Mouse (Mus musculus): Measurements from ENCODE around the gene Capns1. TPM values are rescaled to one million over a fixed set of nuclear protein-coding genes. Genes with fewer than 3 reads are reported as not detected.

Capns1 gene
- polyA plus RNA-seq, 1 experiment from 2014 or later = 83.1 TPM

- no peaks in the 10 kb centered on the region for H3K4me1 ChIP-seq (ENCODE audit: control insufficient read depth, insufficient read depth, low read length)
- no peaks in the 10 kb centered on the region; the same call in 1 of the 2 replicates for H3K36me3 ChIP-seq (ENCODE audit: control insufficient read depth, insufficient read depth, low read length)
- H3K27me3 ChIP-seq (ENCODE audit: control insufficient read depth, insufficient read depth, low read length) = no peaks in the 10 kb centered on the region
- peak overlapping the region; percentile 90; the same call in 1 of the 2 replicates for H3K27ac ChIP-seq (ENCODE audit: low read depth, low read length)
- H3K9ac ChIP-seq (ENCODE audit: low read depth, low read length) = peak overlapping the region; percentile 73
- peaks cover 7% of the 10 kb centered on the region for H3K9me3 ChIP-seq (ENCODE audit: control insufficient read depth, low read length)
- peak; percentile 97 for ATAC-seq (ENCODE audit: low FRiP score, low TSS enrichment)
- H3K4me2 ChIP-seq (replicated peaks; ENCODE audit: low read depth, low read length) = peak overlapping the region; percentile 50
- WGBS = 4% methylated on average over 35 of the region's 35 CpGs
- H3K4me3 ChIP-seq (ENCODE audit: low read length) = peak overlapping the region; percentile 58
Observed at GRCm38 (mm10) chr7:30143555-30144209, 54.9 kb downstream of the Capns1 start.

DNA sequence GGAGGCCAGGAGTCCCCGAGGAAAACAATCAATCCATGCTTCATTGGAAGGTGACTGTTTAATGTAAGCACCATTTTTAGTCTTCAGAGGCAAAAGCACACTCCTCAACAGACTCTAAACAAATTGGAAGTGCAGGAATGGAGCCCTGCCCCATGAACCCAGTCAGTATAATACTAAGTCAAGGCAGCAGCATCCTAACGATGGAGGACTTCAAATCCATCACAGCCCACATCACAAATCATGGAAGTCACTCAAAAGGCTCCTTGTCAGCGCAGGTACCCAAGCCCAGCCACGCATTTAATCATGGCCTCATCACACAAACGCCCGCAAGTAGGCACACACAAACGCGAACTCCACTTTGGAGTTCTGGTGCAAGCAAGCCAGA is 55.4 kb downstream of the Capns1 start:
- Histone ChIP-seq H3K4me3 (ENCODE audit: low read length) (peak overlapping the region; percentile 58), H3K4me1 (ENCODE audit: control insufficient read depth, insufficient read depth, low read length) (no peaks in the 10 kb centered on the region), H3K36me3 (ENCODE audit: control insufficient read depth, insufficient read depth, low read length) (no peaks in the 10 kb centered on the region; the same call in 1 of the 2 replicates), H3K27ac (ENCODE audit: low read depth, low read length) (no peak overlapping the region; the same call in 1 of the 2 replicates), H3K9me3 (ENCODE audit: control insufficient read depth, low read length) (peaks cover 3% of the 10 kb centered on the region), H3K9ac (ENCODE audit: low read depth, low read length) (peak overlapping the region; percentile 73; the same call in 1 of the 2 replicates), H3K4me2 (replicated peaks; ENCODE audit: low read depth, low read length) (peak overlapping the region; percentile 50), H3K27me3 (ENCODE audit: control insufficient read depth, insufficient read depth, low read length) (no peaks in the 10 kb centered on the region)
- ATAC-seq (ENCODE audit: low FRiP score, low TSS enrichment) = no peak; the same call in 1 of the 2 replicates
- 11% methylated on average over 8 of the region's 8 CpGs for WGBS

Other genes with a start within 250 kb of the Capns1 start
- 7.2 and 11.0 TPM in 2 replicates for gene Zfp74, start 244.7 kb downstream of the Capns1 start, polyA plus RNA-seq (2014; fragmentation: Nextera tagmentation; extraction: Ambion mirVana)
- gene Zfp568, start 214.9 kb downstream of the Capns1 start, polyA plus RNA-seq (2014; fragmentation: Nextera tagmentation; extraction: Ambion mirVana) = 13.4 and 26.6 TPM in 2 replicates
- gene Zfp14, start 147.4 kb downstream of the Capns1 start, polyA plus RNA-seq (2014; fragmentation: Nextera tagmentation; extraction: Ambion mirVana) = 2.6 and 4.1 TPM in 2 replicates
- 3.5 and 5.7 TPM in 2 replicates for gene Zfp82, start 125.9 kb downstream of the Capns1 start, polyA plus RNA-seq (2014; fragmentation: Nextera tagmentation; extraction: Ambion mirVana)
- 0.58 and 1.9 TPM in 2 replicates for gene Gm26920, start 108.4 kb downstream of the Capns1 start, polyA plus RNA-seq (2014; fragmentation: Nextera tagmentation; extraction: Ambion mirVana)
- gene Zfp566, start 108.3 kb downstream of the Capns1 start, polyA plus RNA-seq (2014; fragmentation: Nextera tagmentation; extraction: Ambion mirVana) = 13.8 and 14.4 TPM in 2 replicates
- gene Zfp260, start 104.0 kb downstream of the Capns1 start, polyA plus RNA-seq (2014; fragmentation: Nextera tagmentation; extraction: Ambion mirVana) = 98.2 and 125 TPM in 2 replicates
- 5.2 and 6.1 TPM in 2 replicates for gene Zfp382, start 76.9 kb downstream of the Capns1 start, polyA plus RNA-seq (2014; fragmentation: Nextera tagmentation; extraction: Ambion mirVana)
- 20.2 and 23.0 TPM in 2 replicates for gene Zfp146, start 29.1 kb downstream of the Capns1 start, polyA plus RNA-seq (2014; fragmentation: Nextera tagmentation; extraction: Ambion mirVana)
- gene Cox7a1, start 14.7 kb downstream of the Capns1 start, polyA plus RNA-seq (2014; fragmentation: Nextera tagmentation; extraction: Ambion mirVana) = 4.5 TPM in 2 replicates
- gene Polr2i, start 33.1 kb upstream of the Capns1 start, polyA plus RNA-seq (2014; fragmentation: Nextera tagmentation; extraction: Ambion mirVana) = 173 and 268 TPM in 2 replicates
- gene Tbcb, start 33.5 kb upstream of the Capns1 start, polyA plus RNA-seq (2014; fragmentation: Nextera tagmentation; extraction: Ambion mirVana) = 174 and 199 TPM in 2 replicates
- not detected in 2 replicates for gene Ovol3, start 36.9 kb upstream of the Capns1 start, polyA plus RNA-seq (2014; fragmentation: Nextera tagmentation; extraction: Ambion mirVana)
- 0.22 and 0.43 TPM in 2 replicates for gene Thap8, start 81.3 kb upstream of the Capns1 start, polyA plus RNA-seq (2014; fragmentation: Nextera tagmentation; extraction: Ambion mirVana)
- 7.8 and 11.1 TPM in 2 replicates for gene Wdr62, start 81.6 kb upstream of the Capns1 start, polyA plus RNA-seq (2014; fragmentation: Nextera tagmentation; extraction: Ambion mirVana)
- gene Clip3, start 92.9 kb upstream of the Capns1 start, polyA plus RNA-seq (2014; fragmentation: Nextera tagmentation; extraction: Ambion mirVana) = 30.7 and 51.1 TPM in 2 replicates
- 85.5 and 112 TPM in 2 replicates for gene Alkbh6, start 109.9 kb upstream of the Capns1 start, polyA plus RNA-seq (2014; fragmentation: Nextera tagmentation; extraction: Ambion mirVana)
- 43.5 and 72.9 TPM in 2 replicates for gene Syne4, start 116.0 kb upstream of the Capns1 start, polyA plus RNA-seq (2014; fragmentation: Nextera tagmentation; extraction: Ambion mirVana)
- gene E130208F15Rik, start 122.9 kb upstream of the Capns1 start, polyA plus RNA-seq (2014; fragmentation: Nextera tagmentation; extraction: Ambion mirVana) = not detected in 2 replicates
- gene Sdhaf1, start 125.1 kb upstream of the Capns1 start, polyA plus RNA-seq (2014; fragmentation: Nextera tagmentation; extraction: Ambion mirVana) = 20.6 and 21.5 TPM in 2 replicates
- 5.8 and 7.2 TPM in 2 replicates for gene Lrfn3, start 164.0 kb upstream of the Capns1 start, polyA plus RNA-seq (2014; fragmentation: Nextera tagmentation; extraction: Ambion mirVana)
- gene Tyrobp, start 214.9 kb upstream of the Capns1 start, polyA plus RNA-seq (2014; fragmentation: Nextera tagmentation; extraction: Ambion mirVana) = 23.8 and 26.7 TPM in 2 replicates
- gene Hcst, start 221.0 kb upstream of the Capns1 start, polyA plus RNA-seq (2014; fragmentation: Nextera tagmentation; extraction: Ambion mirVana) = 0.57 and 1.0 TPM in 2 replicates
- gene Nfkbid, start 222.9 kb upstream of the Capns1 start, polyA plus RNA-seq (2014; fragmentation: Nextera tagmentation; extraction: Ambion mirVana) = 1.1 and 1.9 TPM in 2 replicates
- 16.7 and 19.0 TPM in 2 replicates for gene Aplp1, start 246.7 kb upstream of the Capns1 start, polyA plus RNA-seq (2014; fragmentation: Nextera tagmentation; extraction: Ambion mirVana)

All from kidney, embryonic 14.5 days (tissue).